Mouse (Mus musculus) frontal cortex, adult (tissue): ENCODE data around the gene Arap1.

Experiments
- ATAC-seq: cut with Nextera tagmentation; 2 replicates; pipeline ENCODE4 v1.9.2; 2017; ENCODE audit warnings: mild to moderate bottlenecking, moderate library complexity, mixed read lengths; ENCODE audit not compliant: low TSS enrichment

Gene Arap1

GRCm38 (mm10) chr7:101347767-101348270, at the start of gene Arap1:
TSS of gene Arap1 (plus strand) at chr7:101348067.
- ATAC-seq = peak; percentile 38

- no peak for ATAC-seq
These were observed 49.5 kb upstream of the Arap1 start for GRCm38 (mm10) chr7:101298375-101298774.

GRCm38 (mm10) chr7:101301361-101301880, 46.4 kb upstream of the Arap1 start:
- peak; percentile 18; the same call in 1 of the 2 replicates for ATAC-seq

GRCm38 (mm10) chr7:101301881-101302456, 45.9 kb upstream of the Arap1 start, which contains the start of gene Atg16l2:
TSS of gene Atg16l2 (minus strand) at chr7:101302251.
- ATAC-seq = peak; percentile 88

- ATAC-seq = peak; percentile 13; the same call in 1 of the 2 replicates
These were observed 45.2 kb upstream of the Arap1 start for GRCm38 (mm10) chr7:101302691-101303090.

GRCm38 (mm10) chr7:101306841-101307240, 41.0 kb upstream of the Arap1 start:
- no peak for ATAC-seq

GRCm38 (mm10) chr7:101309985-101310326, 37.9 kb upstream of the Arap1 start:
- no peak for ATAC-seq

GRCm38 (mm10) chr7:101310327-101311028, 37.4 kb upstream of the Arap1 start:
- peak; percentile 84 for ATAC-seq

GRCm38 (mm10) chr7:101311061-101311460, 36.8 kb upstream of the Arap1 start:
- no peak for ATAC-seq

GRCm38 (mm10) chr7:101313033-101313432, 34.8 kb upstream of the Arap1 start:
- ATAC-seq = no peak

GRCm38 (mm10) chr7:101314396-101314795, 33.5 kb upstream of the Arap1 start:
- ATAC-seq = peak; percentile 53

GRCm38 (mm10) chr7:101315699-101316098, 32.2 kb upstream of the Arap1 start:
- no peak for ATAC-seq

GRCm38 (mm10) chr7:101316591-101317001, 31.3 kb upstream of the Arap1 start:
- no peak for ATAC-seq

GRCm38 (mm10) chr7:101317014-101317413, 30.9 kb upstream of the Arap1 start, which contains the start of gene Stard10:
TSS of gene Stard10 (plus strand) at chr7:101317086.
- no peak for ATAC-seq

GRCm38 (mm10) chr7:101318848-101319247, 29.0 kb upstream of the Arap1 start:
- ATAC-seq = no peak

- ATAC-seq = no peak
These were observed 28.1 kb upstream of the Arap1 start for GRCm38 (mm10) chr7:101319796-101320195.

GRCm38 (mm10) chr7:101320399-101321217, 27.3 kb upstream of the Arap1 start:
- peak; percentile 21; the same call in 1 of the 2 replicates for ATAC-seq

- ATAC-seq = 0 out of 2 replicates have a peak, but pooled peaks have one; percentile 11
These were observed 26.5 kb upstream of the Arap1 start for GRCm38 (mm10) chr7:101321218-101321827.

- no peak for ATAC-seq
These were observed 24.7 kb upstream of the Arap1 start for GRCm38 (mm10) chr7:101323141-101323594.

- no peak for ATAC-seq
These were observed 23.5 kb upstream of the Arap1 start for GRCm38 (mm10) chr7:101324142-101324962.
